Mouse (Mus musculus) limb, embryonic 14.5 days (tissue): Measurements from ENCODE around the gene Thumpd3. TPM values are rescaled to one million over a fixed set of nuclear protein-coding genes. Genes with fewer than 3 reads are reported as not detected.

Experiments used
- ATAC-seq: fragments of 200-750 bp; cut with Nextera tagmentation; 2 replicates; pipeline ENCODE4 v1.8.0; 2017; ENCODE audit warnings: low read depth, moderate number of reproducible peaks, moderate TSS enrichment; ENCODE audit not compliant: low FRiP score
- DNase-seq: peaks from one replicate; pipeline ENCODE4 v3.0.0-alpha.2; 2015; ENCODE audit warnings: low spot score
- H3K27ac ChIP-seq: fragments of 300-500 bp; sonication (generic); replicated peaks from 2 replicates; pipeline ENCODE4 v1.5.1; 2014; ENCODE audit warnings: low read depth, mild to moderate bottlenecking, low read length, moderate library complexity, mixed read lengths
- H3K27me3 ChIP-seq: fragments of 300-500 bp; sonication (generic); 2 replicates; pipeline ENCODE4 v1.6.1; 2014; ENCODE audit warnings: low read length, mixed read lengths; ENCODE audit not compliant: control insufficient read depth, insufficient read depth
- H3K36me3 ChIP-seq: fragments of 300-500 bp; sonication (generic); 2 replicates; pipeline ENCODE4 v1.6.1; 2014; ENCODE audit warnings: mild to moderate bottlenecking, low read length, moderate library complexity, mixed read lengths; ENCODE audit not compliant: control insufficient read depth, insufficient read depth
- H3K4me1 ChIP-seq: fragments of 300-500 bp; sonication (generic); 2 replicates; pipeline ENCODE4 v1.6.1; 2014; ENCODE audit warnings: antibody characterized with exemption, low read length, mixed read lengths; ENCODE audit not compliant: control insufficient read depth, insufficient read depth
- H3K4me2 ChIP-seq: fragments of 300-500 bp; sonication (generic); replicated peaks from 2 replicates; pipeline ENCODE4 v1.6.1; 2014; ENCODE audit warnings: low read depth, mild to moderate bottlenecking, low read length, moderate library complexity; ENCODE audit not compliant: severe bottlenecking
- H3K4me3 ChIP-seq: fragments of 300-500 bp; sonication (generic); replicated peaks from 2 replicates; pipeline ENCODE4 v1.5.1; 2014; ENCODE audit warnings: low read length
- H3K9ac ChIP-seq: fragments of 300-500 bp; sonication (generic); 2 replicates; pipeline ENCODE4 v1.6.1; 2014; ENCODE audit warnings: mild to moderate bottlenecking, low read depth, low read length, moderate library complexity; ENCODE audit not compliant: severe bottlenecking
- H3K9me3 ChIP-seq: fragments of 300-500 bp; sonication (generic); 2 replicates; pipeline ENCODE4 v1.6.1; 2016; ENCODE audit warnings: low read length; ENCODE audit not compliant: control insufficient read depth
- POLR2A ChIP-seq: fragments of 200-500 bp; IDR thresholded peaks from 2 replicates; pipeline ENCODE4 v1.8.0; 2012; ENCODE audit warnings: inconsistent platforms, mild to moderate bottlenecking, moderate library complexity, borderline replicate concordance; ENCODE audit not compliant: insufficient read depth, insufficient read length; ENCODE audit errors: extremely low read depth
- WGBS: fragments of 180-500 bp; shearing (Covaris S2); extraction: QIAGEN DNeasy Blood & Tissue Kit; methylation state at CpG from one replicate; pipeline ENCODE4 v1.1.7; 2014; 5-methylcytosine and 5-hydroxymethylcytosine counted together
- polyA plus RNA-seq, 2 experiments: library from polyadenylated mRNA; depleted of rRNA in 1 of 2; stranded (reverse) in 1 of 2; unstranded in 1 of 2; fragments of >200 nt; fragmentation: Nextera tagmentation in 1 of 2; extraction: Ambion mirVana in 1 of 2; gene quantifications; 2 replicates each; pipeline versions ENCODE4 v1.2.1 to v1.2.3; 2012 to 2014

Thumpd3 gene
- polyA plus RNA-seq, 2 experiments: 25.1 to 36.7 TPM

DNA sequence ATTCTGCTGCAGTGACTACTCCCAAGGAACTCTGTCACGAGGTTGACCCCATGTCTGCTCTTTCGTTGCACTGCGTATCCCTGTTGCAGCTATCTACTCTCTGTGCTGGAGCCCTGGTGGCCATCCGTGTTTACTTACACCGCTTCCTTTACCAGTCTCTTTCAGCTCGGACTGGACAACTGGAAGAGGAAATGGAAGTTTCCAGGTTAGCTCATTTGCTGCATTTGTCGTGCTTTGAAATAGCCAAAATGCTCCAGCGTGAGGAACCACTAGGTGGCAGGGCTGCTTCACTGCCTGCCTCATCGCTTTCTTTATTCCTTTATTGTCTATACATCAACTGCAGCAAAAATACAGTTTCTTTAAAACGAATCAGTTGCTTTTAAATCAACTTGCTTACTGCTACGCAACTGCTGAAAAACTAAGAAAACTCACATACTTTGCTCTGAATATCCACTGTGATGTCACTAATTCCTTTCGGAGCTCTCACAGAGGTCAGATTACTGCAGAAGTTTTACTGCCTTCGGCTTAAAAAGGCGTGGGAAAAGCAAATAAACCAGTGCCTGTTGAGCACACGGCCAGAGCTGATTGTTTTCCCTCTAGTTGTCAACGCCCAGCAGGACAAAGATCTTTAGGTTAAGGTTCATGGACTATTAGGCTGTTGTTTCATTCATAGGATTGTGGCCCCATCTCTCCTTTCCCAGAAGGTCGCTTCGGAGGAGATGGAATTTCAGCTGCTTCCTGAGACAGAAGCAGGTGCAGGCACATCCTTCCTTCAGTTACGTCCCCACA lies 7.9 kb upstream of the Thumpd3 start:
- Histone ChIP-seq H3K9me3 (no peaks in the 10 kb centered on the region), H3K4me3 (peak overlapping the region; percentile 15), H3K27me3 (no peaks in the 10 kb centered on the region), H3K36me3 (no peaks in the 10 kb centered on the region), H3K27ac (no peak overlapping the region), H3K4me1 (0 out of 2 replicates have a peak, but pooled peaks cover 3% of the 10 kb centered on the region), H3K4me2 (peak overlapping the region; percentile 45), H3K9ac (no peak overlapping the region; the same call in 1 of the 2 replicates)
- peak; percentile 76 for DNase-seq
- ATAC-seq: peak; percentile 80
- no peak for TF ChIP-seq POLR2A
- 12% methylated on average over 19 of the region's 19 CpGs for WGBS

DNA sequence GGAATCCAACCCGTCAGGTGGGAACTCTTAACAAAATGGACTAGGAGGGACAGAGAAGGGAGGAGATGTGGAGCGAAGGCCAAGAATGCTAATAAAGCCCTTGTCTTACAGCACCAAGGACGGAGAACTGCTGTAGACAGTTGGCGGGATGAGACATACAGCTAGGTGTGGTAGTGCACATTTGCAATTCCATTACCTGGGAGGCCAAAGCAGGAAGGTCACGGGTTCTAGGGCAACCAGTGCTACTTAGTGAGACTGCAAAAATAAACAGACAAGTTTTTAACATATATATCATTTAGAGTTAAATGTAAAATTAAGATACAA lies 7.3 kb upstream of the Thumpd3 start:
- 40% methylated on average over 5 of the region's 5 CpGs for WGBS
- no peaks in the 10 kb centered on the region for H3K27me3 ChIP-seq
- H3K4me3 ChIP-seq: no peak overlapping the region

DNA sequence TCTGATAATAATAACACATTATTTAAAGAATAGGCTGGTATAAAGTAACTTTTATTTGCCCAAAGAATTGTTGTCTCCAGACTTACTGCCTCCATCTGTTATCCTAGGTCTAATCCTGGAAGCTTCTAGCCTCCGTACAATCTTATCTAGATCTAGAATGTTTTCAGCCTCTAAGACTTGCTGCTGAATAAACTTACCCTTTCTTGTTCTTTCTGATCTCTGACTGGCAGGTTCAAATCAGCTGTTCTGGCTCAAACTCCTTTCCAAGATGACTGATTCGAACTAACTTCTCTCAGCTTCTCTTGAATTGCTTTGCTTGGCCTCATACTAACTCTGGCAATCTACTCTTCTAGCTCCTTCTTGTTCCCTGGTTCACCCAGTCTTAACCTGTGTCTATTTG lies 5.7 kb upstream of the Thumpd3 start:
- no peak for ATAC-seq
- WGBS: 75% methylated on average over 2 of the region's 2 CpGs
- Histone ChIP-seq H3K4me2 (no peak overlapping the region), H3K9ac (no peak overlapping the region), H3K36me3 (no peaks in the 10 kb centered on the region), H3K4me3 (no peak overlapping the region), H3K27me3 (no peaks in the 10 kb centered on the region), H3K27ac (no peak overlapping the region), H3K9me3 (no peaks in the 10 kb centered on the region), H3K4me1 (0 out of 2 replicates have a peak, but pooled peaks cover 3% of the 10 kb centered on the region)
- TF ChIP-seq POLR2A: no peak
- DNase-seq: no peak

More for the DNA sequence above, 7.3 kb upstream of the Thumpd3 start:
- ATAC-seq (peak; percentile 34; the same call in 1 of the 2 replicates), DNase-seq (no peak)
- Histone ChIP-seq H3K4me1 (0 out of 2 replicates have a peak, but pooled peaks cover 3% of the 10 kb centered on the region), H3K4me2 (peak overlapping the region; percentile 45; the same call in 1 of the 2 replicates), H3K9me3 (no peaks in the 10 kb centered on the region), H3K27ac (no peak overlapping the region), H3K36me3 (no peaks in the 10 kb centered on the region), H3K9ac (no peak overlapping the region)
- no peak for TF ChIP-seq POLR2A

DNA sequence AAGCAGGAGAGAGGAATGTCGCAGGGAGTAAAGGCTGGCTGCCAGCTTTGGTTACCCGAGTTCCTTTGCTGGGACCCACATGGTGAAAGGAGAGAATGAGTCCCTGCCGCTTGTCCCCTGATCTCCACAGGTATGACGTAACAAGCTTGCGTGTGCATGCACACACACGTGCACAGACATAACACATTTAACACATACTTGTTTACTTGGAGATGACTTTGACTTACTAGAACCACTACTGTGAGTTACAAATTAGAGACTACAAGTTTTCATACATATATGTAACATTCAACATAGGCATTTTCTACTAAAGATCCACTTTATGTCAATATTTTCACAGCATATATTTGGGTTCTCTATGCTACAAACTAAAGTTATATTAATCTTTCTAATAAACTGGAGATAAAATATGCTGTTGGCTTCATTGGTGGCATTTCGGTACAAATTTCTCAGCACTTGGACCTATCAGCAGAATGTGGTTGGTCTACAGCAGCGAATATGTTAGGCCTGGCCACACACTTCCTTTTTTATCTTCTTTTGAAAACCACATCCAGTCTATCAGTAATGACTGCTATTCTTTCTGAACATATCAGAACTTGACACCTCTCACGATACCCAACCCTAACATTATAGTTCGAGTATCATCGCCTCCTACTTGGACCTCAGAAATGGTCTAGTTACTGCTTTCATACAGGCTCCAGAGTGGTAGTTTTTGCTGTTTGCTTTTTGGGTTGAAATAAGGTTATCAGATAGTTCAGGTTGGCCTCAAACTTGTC lies 4.6 kb upstream of the Thumpd3 start:
- Histone ChIP-seq H3K9me3 (no peaks in the 10 kb centered on the region), H3K27me3 (no peaks in the 10 kb centered on the region), H3K36me3 (no peaks in the 10 kb centered on the region), H3K9ac (no peak overlapping the region), H3K4me1 (0 out of 2 replicates have a peak, but pooled peaks cover 3% of the 10 kb centered on the region), H3K4me3 (no peak overlapping the region), H3K4me2 (no peak overlapping the region), H3K27ac (no peak overlapping the region)
- DNase-seq (no peak), ATAC-seq (no peak)
- no peak for TF ChIP-seq POLR2A
- WGBS: 83% methylated on average over 11 of the region's 11 CpGs

DNA sequence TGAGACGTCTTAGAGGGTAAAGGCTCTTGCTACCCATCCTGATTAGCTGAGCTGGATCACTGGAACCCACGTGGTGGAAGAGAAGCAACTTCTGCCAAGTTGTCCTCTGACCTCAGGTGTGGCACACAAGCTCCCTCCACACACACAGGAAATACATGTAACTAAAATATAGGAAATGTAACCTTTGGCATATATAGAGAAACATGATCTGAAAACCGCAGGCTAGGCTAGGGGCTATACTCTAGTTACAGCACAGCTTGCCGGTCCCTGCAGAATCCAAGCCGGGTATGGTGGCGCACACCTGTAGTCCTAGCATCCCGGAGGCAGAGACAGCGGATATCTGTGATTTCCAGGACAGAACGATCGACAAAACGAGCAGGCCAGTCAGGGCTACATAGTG lies 450 bp upstream of the Thumpd3 start:
- TF ChIP-seq POLR2A: no peak
- DNase-seq (no peak), ATAC-seq (peak; percentile 27)
- H3K27ac ChIP-seq: peak overlapping the region; percentile 85
- H3K9me3 ChIP-seq: no peaks in the 10 kb centered on the region
- H3K9ac ChIP-seq: peak overlapping the region; percentile 82
- under 1% methylated on average over 11 of the region's 11 CpGs for WGBS
- no peaks in the 10 kb centered on the region for H3K27me3 ChIP-seq
- H3K4me3 ChIP-seq: peak overlapping the region; percentile 79
- peaks cover 7% of the 10 kb centered on the region for H3K4me1 ChIP-seq
- peaks cover 14% of the 10 kb centered on the region for H3K36me3 ChIP-seq
- H3K4me2 ChIP-seq: peak overlapping the region; percentile 93
